Mouse (Mus musculus): ENCODE results near the gene Rtl10.

The Rtl10 gene

GRCm38 (mm10) chr16:18498558-18498990 lies at the start of gene Rtl10, which contains the start of gene Gnb1l:
Rtl10 (plus strand) TSS chr16:18498901.
Gnb1l (plus strand) TSS chr16:18498713.
- DNase-seq, result peak; percentile 95 to 97

- no peak for DNase-seq
These were observed 49.7 kb upstream of the Rtl10 start for GRCm38 (mm10) chr16:18449005-18449404.

GRCm38 (mm10) chr16:18451486-18452181 lies 47.1 kb upstream of the Rtl10 start:
- peak; percentile 61 to 73 for DNase-seq

GRCm38 (mm10) chr16:18452361-18452862 lies 46.3 kb upstream of the Rtl10 start:
- DNase-seq, result peak; percentile 35 to 42

GRCm38 (mm10) chr16:18453846-18454245 lies 44.9 kb upstream of the Rtl10 start:
- DNase-seq, result no peak

GRCm38 (mm10) chr16:18455407-18455806 lies 43.3 kb upstream of the Rtl10 start:
- DNase-seq, result no peak

- no peak for DNase-seq
These were observed 40.0 kb upstream of the Rtl10 start for GRCm38 (mm10) chr16:18458661-18459060.

GRCm38 (mm10) chr16:18459335-18459954 lies 39.3 kb upstream of the Rtl10 start:
- no peak for DNase-seq

GRCm38 (mm10) chr16:18459955-18460370 lies 38.7 kb upstream of the Rtl10 start:
- no peak for DNase-seq

- no peak for DNase-seq
These were observed 37.9 kb upstream of the Rtl10 start for GRCm38 (mm10) chr16:18460826-18461225.

GRCm38 (mm10) chr16:18462031-18462430 lies 36.7 kb upstream of the Rtl10 start:
- no peak for DNase-seq

- DNase-seq, result no peak
These were observed 36.1 kb upstream of the Rtl10 start for GRCm38 (mm10) chr16:18462598-18462997.

GRCm38 (mm10) chr16:18464271-18464670 lies 34.4 kb upstream of the Rtl10 start:
- no peak for DNase-seq

GRCm38 (mm10) chr16:18470829-18471228 lies 27.9 kb upstream of the Rtl10 start:
- DNase-seq, result no peak

GRCm38 (mm10) chr16:18471381-18471955 lies 27.2 kb upstream of the Rtl10 start:
- DNase-seq, result no peak

GRCm38 (mm10) chr16:18471976-18472375 lies 26.7 kb upstream of the Rtl10 start:
- no peak for DNase-seq

- DNase-seq, result no peak
These were observed 26.3 kb upstream of the Rtl10 start for GRCm38 (mm10) chr16:18472416-18472815.

- no peak for DNase-seq
These were observed 25.7 kb upstream of the Rtl10 start for GRCm38 (mm10) chr16:18472976-18473375.

GRCm38 (mm10) chr16:18474021-18474420 lies 24.7 kb upstream of the Rtl10 start:
- DNase-seq, result no peak

- no peak for DNase-seq
These were observed 20.7 kb upstream of the Rtl10 start for GRCm38 (mm10) chr16:18477996-18478395.

- no peak for DNase-seq
These were observed 19.0 kb upstream of the Rtl10 start for GRCm38 (mm10) chr16:18479667-18480066.

GRCm38 (mm10) chr16:18480933-18481485 lies 17.7 kb upstream of the Rtl10 start:
- no peak for DNase-seq

GRCm38 (mm10) chr16:18482431-18482830 lies 16.3 kb upstream of the Rtl10 start:
- DNase-seq, result no peak
